Mouse (Mus musculus): ENCODE measurements around the gene Actr1a. TPM values are rescaled to one million over a fixed set of nuclear protein-coding genes. Genes with fewer than 3 reads are reported as not detected.
A peak's percentile ranks its signal among the peaks of the same experiment; 100 is the strongest.

Gene Actr1a
- polyA plus RNA-seq, 1 experiment: 75.3 TPM

DNA sequence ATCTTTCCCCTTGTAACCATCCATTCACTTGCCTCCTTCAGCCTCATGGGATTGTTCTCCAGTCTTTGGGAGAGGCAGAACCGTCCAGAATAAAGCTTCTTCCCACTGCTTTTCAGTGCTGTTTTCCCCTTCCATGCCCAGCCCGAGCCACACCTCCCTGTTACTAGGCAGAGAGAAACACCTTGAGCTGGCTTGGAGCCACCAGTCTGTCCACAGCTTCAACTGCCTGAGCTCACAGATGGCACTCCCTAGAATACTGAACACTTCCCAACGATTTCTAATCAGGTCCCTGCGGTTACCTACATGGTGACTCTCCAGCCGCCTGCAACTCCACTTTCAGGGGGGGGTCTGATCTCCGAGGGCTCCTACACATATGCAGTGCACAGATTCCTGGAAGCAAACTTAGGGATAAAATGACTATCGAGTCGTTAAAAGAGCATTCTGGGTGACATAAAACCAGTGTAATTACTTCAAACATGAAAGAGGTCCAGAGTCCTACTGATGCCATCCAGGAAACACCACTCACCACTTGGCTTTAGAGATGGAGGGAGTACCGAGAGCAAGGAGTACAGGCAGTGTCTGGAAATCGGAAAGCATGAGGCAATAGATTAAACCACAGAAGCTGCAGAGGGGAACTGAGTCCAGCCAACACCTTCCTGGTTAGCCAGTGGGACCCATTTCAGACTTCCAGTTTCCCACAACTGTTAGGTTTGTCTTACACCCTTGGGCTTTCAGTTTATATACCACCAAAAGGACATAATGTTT, 45.2 kb downstream of the Actr1a start, which contains the start of gene 2310034G01Rik:
Gene 2310034G01Rik (minus strand): TSS at position 135 of the 765 bp plus-strand sequence.
- Histone ChIP-seq H3K36me3 (ENCODE audit: control insufficient read depth, insufficient read depth, low read length, poor library complexity, severe bottlenecking) (no peaks in the 10 kb centered on the region), H3K4me3 (ENCODE audit: low read depth, low read length) (peak within 1 kb of the TSS; percentile 88), H3K9me3 (replicated peaks; ENCODE audit: control insufficient read depth, insufficient read depth, low read length, poor library complexity, severe bottlenecking) (no peaks in the 10 kb centered on the region), H3K27ac (ENCODE audit: insufficient read depth, low read length) (0 out of 2 replicates have a peak within 1 kb of the TSS, but pooled peaks have one; percentile 8), H3K27me3 (ENCODE audit: control insufficient read depth, insufficient read depth, low read length, poor library complexity, severe bottlenecking) (no peaks in the 10 kb centered on the region), H3K9ac (ENCODE audit: low read depth, poor library complexity, severe bottlenecking) (peak within 1 kb of the TSS; percentile 80), H3K4me1 (ENCODE audit: control insufficient read depth, insufficient read depth, low read length) (no peaks in the 10 kb centered on the region)
- TF ChIP-seq CTCF (IDR thresholded peaks at IDR 0.05; ENCODE audit: low read depth, low read length) (no peak), EP300 (IDR thresholded peaks at IDR 0.05; ENCODE audit: insufficient read depth, low read depth, low read length) (no peak), POLR2A (IDR thresholded peaks at IDR 0.05; ENCODE audit: insufficient read depth, low read length) (no peak)

DNA sequence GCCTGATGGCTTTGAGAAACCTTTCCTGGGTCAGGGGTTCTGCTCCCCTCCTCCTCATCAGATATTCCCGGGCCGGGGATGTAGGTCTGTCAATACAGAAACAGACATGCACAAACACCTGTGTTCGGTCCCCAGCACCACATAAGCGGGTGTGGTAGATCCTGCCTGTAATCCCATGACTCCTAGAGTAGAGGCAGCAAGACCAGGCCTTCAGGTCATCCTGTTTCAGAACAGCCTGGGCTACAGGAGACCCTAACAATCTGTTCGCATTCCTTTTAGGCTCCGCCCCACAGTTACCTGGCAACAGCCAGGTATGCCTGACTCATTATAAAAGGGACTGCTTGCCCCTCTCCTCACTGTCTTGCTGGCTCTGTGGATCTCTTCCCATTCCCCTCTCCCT, 46.0 kb downstream of the Actr1a start:
- Histone ChIP-seq H3K4me3 (ENCODE audit: low read depth, low read length) (peak overlapping the region; percentile 88), H3K27me3 (ENCODE audit: control insufficient read depth, insufficient read depth, low read length, poor library complexity, severe bottlenecking) (no peaks in the 10 kb centered on the region), H3K36me3 (ENCODE audit: control insufficient read depth, insufficient read depth, low read length, poor library complexity, severe bottlenecking) (no peaks in the 10 kb centered on the region), H3K4me1 (ENCODE audit: control insufficient read depth, insufficient read depth, low read length) (no peaks in the 10 kb centered on the region), H3K9ac (ENCODE audit: low read depth, poor library complexity, severe bottlenecking) (peak overlapping the region; percentile 80), H3K27ac (ENCODE audit: insufficient read depth, low read length) (0 out of 2 replicates have a peak overlapping the region, but pooled peaks have one; percentile 8), H3K9me3 (replicated peaks; ENCODE audit: control insufficient read depth, insufficient read depth, low read length, poor library complexity, severe bottlenecking) (no peaks in the 10 kb centered on the region)
- TF ChIP-seq POLR2A (IDR thresholded peaks at IDR 0.05; ENCODE audit: insufficient read depth, low read length): no peak
- TF ChIP-seq EP300 (IDR thresholded peaks at IDR 0.05; ENCODE audit: insufficient read depth, low read depth, low read length): no peak
- TF ChIP-seq CTCF (IDR thresholded peaks at IDR 0.05; ENCODE audit: low read depth, low read length): no peak

GRCm38 (mm10) chr19:46348761-46349458, 46.6 kb downstream of the Actr1a start:
- Histone ChIP-seq H3K36me3 (ENCODE audit: control insufficient read depth, insufficient read depth, low read length, poor library complexity, severe bottlenecking) (no peaks in the 10 kb centered on the region), H3K9ac (ENCODE audit: low read depth, poor library complexity, severe bottlenecking) (peak overlapping the region; percentile 80), H3K27me3 (ENCODE audit: control insufficient read depth, insufficient read depth, low read length, poor library complexity, severe bottlenecking) (no peaks in the 10 kb centered on the region), H3K4me3 (ENCODE audit: low read depth, low read length) (peak overlapping the region; percentile 88), H3K27ac (ENCODE audit: insufficient read depth, low read length) (0 out of 2 replicates have a peak overlapping the region, but pooled peaks have one; percentile 8), H3K4me1 (ENCODE audit: control insufficient read depth, insufficient read depth, low read length) (no peaks in the 10 kb centered on the region), H3K9me3 (replicated peaks; ENCODE audit: control insufficient read depth, insufficient read depth, low read length, poor library complexity, severe bottlenecking) (no peaks in the 10 kb centered on the region)
- TF ChIP-seq CTCF (IDR thresholded peaks at IDR 0.05; ENCODE audit: low read depth, low read length) (no peak), EP300 (IDR thresholded peaks at IDR 0.05; ENCODE audit: insufficient read depth, low read depth, low read length) (no peak), POLR2A (IDR thresholded peaks at IDR 0.05; ENCODE audit: insufficient read depth, low read length) (no peak)

DNA sequence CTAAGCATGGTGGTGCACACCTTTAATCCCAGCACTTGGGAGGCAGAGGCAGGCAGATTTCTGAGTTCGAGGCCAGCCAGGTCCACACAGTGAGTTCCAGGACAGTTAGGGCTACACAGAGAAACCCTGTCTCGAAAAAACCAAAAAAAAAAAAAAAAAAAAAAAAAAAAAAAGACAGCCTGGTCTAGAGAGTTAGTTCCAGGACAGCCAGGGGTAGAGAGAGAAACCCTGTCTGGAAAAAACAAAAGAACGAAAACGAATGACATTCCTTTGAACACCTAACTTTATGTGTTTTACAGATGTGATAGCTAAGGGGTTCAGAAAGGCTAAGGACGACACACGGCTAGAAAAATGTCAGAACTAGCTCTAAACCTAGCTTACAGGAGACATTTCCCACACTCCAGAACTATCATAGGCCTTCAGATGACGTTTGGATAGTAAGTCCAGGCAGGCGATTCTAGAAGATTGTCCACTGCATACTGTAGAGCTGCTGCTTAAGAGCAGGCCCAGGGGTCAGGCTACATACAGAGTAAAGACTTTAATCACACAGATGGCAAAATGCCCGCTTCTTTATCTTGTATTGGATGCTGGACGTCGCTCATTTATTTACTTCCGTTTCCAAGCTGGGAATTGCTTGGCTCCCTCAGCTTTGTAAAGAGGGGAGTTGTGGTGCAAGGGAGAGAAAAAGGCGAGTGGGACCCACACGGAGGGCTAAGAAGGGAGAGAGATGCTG, 47.4 kb downstream of the Actr1a start:
- Histone ChIP-seq H3K9me3 (replicated peaks; ENCODE audit: control insufficient read depth, insufficient read depth, low read length, poor library complexity, severe bottlenecking) (no peaks in the 10 kb centered on the region), H3K4me1 (ENCODE audit: control insufficient read depth, insufficient read depth, low read length) (no peaks in the 10 kb centered on the region), H3K4me3 (ENCODE audit: low read depth, low read length) (peak overlapping the region; percentile 88), H3K36me3 (ENCODE audit: control insufficient read depth, insufficient read depth, low read length, poor library complexity, severe bottlenecking) (no peaks in the 10 kb centered on the region), H3K9ac (ENCODE audit: low read depth, poor library complexity, severe bottlenecking) (peak overlapping the region; percentile 80), H3K27ac (ENCODE audit: insufficient read depth, low read length) (no peak overlapping the region), H3K27me3 (ENCODE audit: control insufficient read depth, insufficient read depth, low read length, poor library complexity, severe bottlenecking) (no peaks in the 10 kb centered on the region)
- TF ChIP-seq EP300 (IDR thresholded peaks at IDR 0.05; ENCODE audit: insufficient read depth, low read depth, low read length) (no peak), POLR2A (IDR thresholded peaks at IDR 0.05; ENCODE audit: insufficient read depth, low read length) (no peak), CTCF (IDR thresholded peaks at IDR 0.05; ENCODE audit: low read depth, low read length) (no peak)

GRCm38 (mm10) chr19:46347146-46347545, 48.4 kb downstream of the Actr1a start:
- Histone ChIP-seq H3K4me3 (ENCODE audit: low read depth, low read length) (no peak overlapping the region), H3K27me3 (ENCODE audit: control insufficient read depth, insufficient read depth, low read length, poor library complexity, severe bottlenecking) (no peaks in the 10 kb centered on the region), H3K9ac (ENCODE audit: low read depth, poor library complexity, severe bottlenecking) (no peak overlapping the region), H3K9me3 (replicated peaks; ENCODE audit: control insufficient read depth, insufficient read depth, low read length, poor library complexity, severe bottlenecking) (no peaks in the 10 kb centered on the region), H3K27ac (ENCODE audit: insufficient read depth, low read length) (no peak overlapping the region), H3K36me3 (ENCODE audit: control insufficient read depth, insufficient read depth, low read length, poor library complexity, severe bottlenecking) (no peaks in the 10 kb centered on the region), H3K4me1 (ENCODE audit: control insufficient read depth, insufficient read depth, low read length) (no peaks in the 10 kb centered on the region)
- no peak for TF ChIP-seq POLR2A (IDR thresholded peaks at IDR 0.05; ENCODE audit: insufficient read depth, low read length)
- no peak for TF ChIP-seq CTCF (IDR thresholded peaks at IDR 0.05; ENCODE audit: low read depth, low read length)
- no peak for TF ChIP-seq EP300 (IDR thresholded peaks at IDR 0.05; ENCODE audit: insufficient read depth, low read depth, low read length)

All from ES-Bruce4 (cell line).